Mouse (Mus musculus): ENCODE data around the gene Tcf20. TPM values are rescaled to one million over a fixed set of nuclear protein-coding genes. Genes with fewer than 3 reads are reported as not detected.

Tcf20 gene
- polyA plus RNA-seq, 1 experiment from 2014 or later: 4.0 TPM

DNA sequence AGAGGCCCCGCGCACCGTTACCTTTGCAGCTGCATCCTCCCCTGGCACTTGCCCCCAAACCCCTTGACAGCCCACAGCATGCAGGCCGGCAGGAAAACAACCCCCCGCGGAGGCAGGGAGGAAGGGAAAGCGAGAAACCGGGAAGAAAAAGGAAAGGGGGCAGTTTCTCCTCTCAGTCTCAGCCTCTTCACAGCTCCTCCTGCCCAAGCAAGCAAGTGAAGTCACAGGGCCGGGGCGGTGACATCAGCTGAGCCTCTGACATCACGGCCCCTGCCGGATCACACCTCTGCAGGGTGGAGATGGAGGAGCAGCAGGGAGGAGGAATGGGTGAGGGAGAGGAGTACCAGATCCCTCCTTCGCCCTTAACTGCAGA, 75.7 kb downstream of the Tcf20 start:
- ATAC-seq (replicated peaks; ENCODE audit: extremely low read depth, insufficient read depth, low FRiP score): no peak; the same call in 1 of the 2 replicates
- H3K4me1 ChIP-seq (ENCODE audit: control insufficient read depth, insufficient read depth, low read length): peaks cover 12% of the 10 kb centered on the region
- H3K9ac ChIP-seq (ENCODE audit: low read length): peak overlapping the region; percentile 58
- H3K27ac ChIP-seq (ENCODE audit: low read length): no peak overlapping the region
- H3K27me3 ChIP-seq (ENCODE audit: control insufficient read depth, insufficient read depth, low read length): peaks cover 27% of the 10 kb centered on the region
- WGBS: 3% methylated on average over 13 of the region's 13 CpGs
- H3K36me3 ChIP-seq (ENCODE audit: control insufficient read depth, insufficient read depth): no peaks in the 10 kb centered on the region
- peak overlapping the region; percentile 65 for H3K4me2 ChIP-seq (ENCODE audit: low read depth, low read length)
- H3K4me3 ChIP-seq (ENCODE audit: low read length): peak overlapping the region; percentile 38
- H3K9me3 ChIP-seq (replicated peaks; ENCODE audit: control insufficient read depth, low read length): no peaks in the 10 kb centered on the region

DNA sequence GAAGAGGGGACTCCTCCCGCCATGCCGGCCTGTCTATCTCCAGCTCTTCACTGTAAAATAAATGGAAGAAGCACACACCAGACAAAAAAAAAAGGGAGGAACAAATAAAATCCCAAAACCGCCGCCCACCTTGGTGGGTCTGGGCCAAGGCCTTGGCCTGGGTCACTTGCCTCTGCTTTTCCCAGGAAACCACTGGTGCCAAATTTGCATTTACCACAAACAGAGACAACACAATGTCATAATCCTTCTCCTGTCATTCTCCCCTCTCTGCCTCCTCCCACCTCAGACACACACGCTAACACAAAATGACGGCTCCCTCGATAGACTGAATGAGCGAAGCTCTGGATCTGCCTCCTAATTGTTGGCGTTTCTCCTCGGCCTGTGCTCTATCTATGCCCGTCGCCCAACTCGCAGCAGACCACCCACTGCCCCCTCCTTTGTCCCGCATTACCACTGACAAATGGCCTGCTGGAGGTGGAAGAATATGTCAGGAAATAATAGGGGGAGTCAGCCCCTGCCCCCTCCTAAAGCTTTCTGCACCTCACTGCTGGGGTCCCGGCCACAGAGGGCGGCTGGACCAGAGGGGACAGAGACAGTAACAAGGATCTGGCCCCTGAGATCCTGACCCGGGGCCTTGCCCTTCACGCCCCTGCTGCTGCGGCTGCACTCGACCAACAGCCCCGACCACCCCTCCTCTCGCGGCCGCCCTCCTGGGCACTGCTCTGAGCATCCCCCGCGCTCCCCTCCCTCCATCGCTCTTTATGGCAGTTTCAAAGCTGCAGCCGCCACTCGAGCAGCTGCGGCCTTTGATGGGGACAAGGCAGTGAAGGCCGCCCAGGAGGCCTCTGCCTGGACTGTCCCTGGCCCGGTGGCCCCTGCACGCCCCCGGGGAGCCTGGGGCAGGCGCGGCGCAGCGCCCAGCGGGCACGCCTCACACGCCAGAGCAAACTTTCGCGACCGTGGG, 76.4 kb downstream of the Tcf20 start:
- 0 out of 2 replicates have a peak, but pooled peaks have one; percentile 31 for ATAC-seq (replicated peaks; ENCODE audit: extremely low read depth, insufficient read depth, low FRiP score)
- Histone ChIP-seq H3K4me2 (ENCODE audit: low read depth, low read length) (peak overlapping the region; percentile 65), H3K27me3 (ENCODE audit: control insufficient read depth, insufficient read depth, low read length) (peaks cover 27% of the 10 kb centered on the region), H3K27ac (ENCODE audit: low read length) (no peak overlapping the region), H3K9me3 (replicated peaks; ENCODE audit: control insufficient read depth, low read length) (no peaks in the 10 kb centered on the region), H3K4me1 (ENCODE audit: control insufficient read depth, insufficient read depth, low read length) (peaks cover 16% of the 10 kb centered on the region), H3K4me3 (ENCODE audit: low read length) (peak overlapping the region; percentile 38), H3K9ac (ENCODE audit: low read length) (peak overlapping the region; percentile 58), H3K36me3 (ENCODE audit: control insufficient read depth, insufficient read depth) (no peaks in the 10 kb centered on the region)
- WGBS: 26% methylated on average over 44 of the region's 44 CpGs

DNA sequence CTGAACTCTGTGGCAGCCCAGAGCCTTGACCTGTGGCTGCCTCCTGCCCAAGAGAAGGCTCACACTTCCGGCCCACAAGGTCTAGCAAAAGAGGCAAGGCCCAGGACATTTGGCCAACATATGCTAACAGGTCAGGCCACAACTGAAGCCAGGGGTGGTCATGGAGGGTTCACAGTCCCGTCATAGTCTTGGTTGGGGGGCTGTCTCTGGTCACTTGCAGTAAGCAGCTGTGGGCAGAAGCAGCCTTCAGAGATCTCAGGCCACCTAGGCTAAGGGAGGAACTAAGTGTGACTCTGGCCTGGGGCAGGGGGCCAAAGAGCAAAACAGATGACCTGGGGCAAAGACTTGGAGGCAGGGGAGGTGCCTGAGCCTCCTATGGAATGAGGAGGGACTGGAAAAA, 77.1 kb downstream of the Tcf20 start:
- Histone ChIP-seq H3K4me3 (ENCODE audit: low read length) (no peak overlapping the region), H3K27ac (ENCODE audit: low read length) (no peak overlapping the region), H3K4me2 (ENCODE audit: low read depth, low read length) (no peak overlapping the region), H3K27me3 (ENCODE audit: control insufficient read depth, insufficient read depth, low read length) (peaks cover 25% of the 10 kb centered on the region), H3K4me1 (ENCODE audit: control insufficient read depth, insufficient read depth, low read length) (peaks cover 21% of the 10 kb centered on the region), H3K9ac (ENCODE audit: low read length) (no peak overlapping the region), H3K9me3 (replicated peaks; ENCODE audit: control insufficient read depth, low read length) (no peaks in the 10 kb centered on the region), H3K36me3 (ENCODE audit: control insufficient read depth, insufficient read depth) (no peaks in the 10 kb centered on the region)
- 92% methylated on average over 2 of the region's 2 CpGs for WGBS
- ATAC-seq (replicated peaks; ENCODE audit: extremely low read depth, insufficient read depth, low FRiP score): no peak

DNA sequence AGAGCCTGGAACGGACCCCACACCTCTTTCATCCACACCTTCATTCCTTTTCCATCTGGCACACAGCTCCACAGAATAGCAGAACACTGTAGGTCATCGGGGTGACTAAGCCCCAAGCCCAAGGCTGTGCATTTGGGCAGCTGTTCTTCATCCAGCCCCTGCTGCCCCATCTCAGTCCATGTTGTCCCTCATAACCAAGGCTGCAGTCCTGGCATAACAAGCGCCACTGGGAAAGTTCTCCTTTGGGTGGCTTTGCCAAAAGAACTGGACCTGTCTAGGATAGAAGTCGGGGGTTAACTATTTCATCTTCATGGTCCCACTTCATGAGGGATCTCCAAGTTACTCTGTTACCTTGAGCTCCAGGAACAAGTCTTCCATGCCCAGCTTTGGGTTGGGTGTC, 77.9 kb downstream of the Tcf20 start:
- H3K4me1 ChIP-seq (ENCODE audit: control insufficient read depth, insufficient read depth, low read length): peaks cover 21% of the 10 kb centered on the region
- H3K27me3 ChIP-seq (ENCODE audit: control insufficient read depth, insufficient read depth, low read length): peaks cover 20% of the 10 kb centered on the region
- H3K9me3 ChIP-seq (replicated peaks; ENCODE audit: control insufficient read depth, low read length): no peaks in the 10 kb centered on the region
- H3K4me2 ChIP-seq (ENCODE audit: low read depth, low read length): no peak overlapping the region
- no peak overlapping the region for H3K27ac ChIP-seq (ENCODE audit: low read length)
- no peak for ATAC-seq (replicated peaks; ENCODE audit: extremely low read depth, insufficient read depth, low FRiP score)
- H3K9ac ChIP-seq (ENCODE audit: low read length): no peak overlapping the region
- WGBS: 88% methylated on average over 4 of the region's 4 CpGs
- H3K36me3 ChIP-seq (ENCODE audit: control insufficient read depth, insufficient read depth): no peaks in the 10 kb centered on the region
- H3K4me3 ChIP-seq (ENCODE audit: low read length): no peak overlapping the region

DNA sequence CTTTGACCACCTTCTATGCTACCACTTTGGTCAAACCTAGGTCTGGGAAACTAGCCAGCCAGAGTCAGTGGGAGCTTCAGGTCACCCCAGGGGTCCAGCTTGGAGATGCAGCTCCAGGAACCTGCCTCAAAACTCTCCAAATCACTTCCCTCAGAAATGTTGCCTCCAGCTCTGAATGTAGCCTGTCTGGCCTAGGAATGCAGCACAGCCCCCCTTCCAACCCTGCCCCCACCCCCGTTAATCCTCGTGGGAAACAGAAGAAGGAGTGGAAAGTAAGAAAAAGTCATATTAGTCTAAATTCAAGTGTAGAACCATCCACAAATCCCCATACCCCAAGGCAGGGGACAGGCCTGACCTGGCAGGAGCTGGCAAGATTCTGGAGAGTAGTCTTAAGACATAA, 79.2 kb downstream of the Tcf20 start:
- peaks cover 18% of the 10 kb centered on the region for H3K27me3 ChIP-seq (ENCODE audit: control insufficient read depth, insufficient read depth, low read length)
- H3K4me1 ChIP-seq (ENCODE audit: control insufficient read depth, insufficient read depth, low read length): peaks cover 21% of the 10 kb centered on the region
- no peaks in the 10 kb centered on the region for H3K9me3 ChIP-seq (replicated peaks; ENCODE audit: control insufficient read depth, low read length)
- H3K4me3 ChIP-seq (ENCODE audit: low read length): no peak overlapping the region
- ATAC-seq (replicated peaks; ENCODE audit: extremely low read depth, insufficient read depth, low FRiP score): no peak
- no peak overlapping the region for H3K4me2 ChIP-seq (ENCODE audit: low read depth, low read length)
- 38% methylated on average over 2 of the region's 2 CpGs for WGBS
- H3K27ac ChIP-seq (ENCODE audit: low read length): no peak overlapping the region
- no peaks in the 10 kb centered on the region for H3K36me3 ChIP-seq (ENCODE audit: control insufficient read depth, insufficient read depth)
- no peak overlapping the region for H3K9ac ChIP-seq (ENCODE audit: low read length)

DNA sequence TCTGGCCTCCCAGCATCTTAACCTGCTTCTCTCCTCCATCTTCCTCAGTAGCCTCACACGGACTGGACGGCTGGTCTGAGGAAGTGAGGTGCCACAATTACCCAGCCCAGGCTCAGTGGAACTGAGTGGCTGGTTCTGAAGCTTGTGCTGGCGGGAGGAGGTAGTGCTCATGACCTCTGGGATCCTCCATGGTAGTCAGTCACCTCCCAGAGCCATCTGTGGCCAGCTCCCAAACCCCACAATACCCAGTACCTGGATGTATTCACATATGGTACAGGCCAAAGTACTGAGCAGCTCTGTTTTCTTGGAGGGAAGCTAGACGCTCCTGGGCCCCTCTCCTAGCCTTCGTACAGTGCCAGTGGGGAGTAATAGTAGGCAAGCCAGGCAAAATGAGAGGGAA, 80.4 kb downstream of the Tcf20 start:
- Histone ChIP-seq H3K9ac (ENCODE audit: low read length) (no peak overlapping the region), H3K4me3 (ENCODE audit: low read length) (no peak overlapping the region), H3K27ac (ENCODE audit: low read length) (no peak overlapping the region), H3K4me1 (ENCODE audit: control insufficient read depth, insufficient read depth, low read length) (peaks cover 21% of the 10 kb centered on the region), H3K9me3 (replicated peaks; ENCODE audit: control insufficient read depth, low read length) (no peaks in the 10 kb centered on the region), H3K4me2 (ENCODE audit: low read depth, low read length) (no peak overlapping the region), H3K36me3 (ENCODE audit: control insufficient read depth, insufficient read depth) (no peaks in the 10 kb centered on the region), H3K27me3 (ENCODE audit: control insufficient read depth, insufficient read depth, low read length) (peaks cover 10% of the 10 kb centered on the region)
- ATAC-seq (replicated peaks; ENCODE audit: extremely low read depth, insufficient read depth, low FRiP score): no peak
- 84% methylated on average over 5 of the region's 5 CpGs for WGBS

DNA sequence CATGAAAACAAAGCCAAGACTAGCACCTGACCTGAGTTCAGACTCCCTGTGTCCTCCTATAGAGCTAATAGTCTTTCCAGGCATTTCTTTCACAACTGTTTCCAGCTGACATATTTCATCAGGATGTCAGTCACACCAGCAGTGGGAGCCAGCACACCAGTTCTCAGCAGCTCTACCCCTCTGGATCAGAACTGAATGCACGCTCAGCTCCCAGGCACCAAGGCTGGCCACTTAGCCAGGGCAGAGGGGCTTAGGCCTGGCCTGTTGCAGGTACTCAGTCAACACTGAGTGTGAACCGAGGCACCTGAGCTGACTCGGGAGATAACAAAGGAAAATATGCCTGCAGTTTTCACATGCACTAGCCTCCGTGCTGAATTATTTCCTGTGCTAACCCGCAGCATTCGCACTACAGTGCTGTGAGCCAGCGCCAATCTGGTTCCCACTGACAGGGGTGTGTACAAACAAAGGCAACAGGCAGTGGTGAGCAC, 81.1 kb downstream of the Tcf20 start:
- H3K27ac ChIP-seq (ENCODE audit: low read length): no peak overlapping the region
- 31% methylated on average over 7 of the region's 7 CpGs for WGBS

DNA sequence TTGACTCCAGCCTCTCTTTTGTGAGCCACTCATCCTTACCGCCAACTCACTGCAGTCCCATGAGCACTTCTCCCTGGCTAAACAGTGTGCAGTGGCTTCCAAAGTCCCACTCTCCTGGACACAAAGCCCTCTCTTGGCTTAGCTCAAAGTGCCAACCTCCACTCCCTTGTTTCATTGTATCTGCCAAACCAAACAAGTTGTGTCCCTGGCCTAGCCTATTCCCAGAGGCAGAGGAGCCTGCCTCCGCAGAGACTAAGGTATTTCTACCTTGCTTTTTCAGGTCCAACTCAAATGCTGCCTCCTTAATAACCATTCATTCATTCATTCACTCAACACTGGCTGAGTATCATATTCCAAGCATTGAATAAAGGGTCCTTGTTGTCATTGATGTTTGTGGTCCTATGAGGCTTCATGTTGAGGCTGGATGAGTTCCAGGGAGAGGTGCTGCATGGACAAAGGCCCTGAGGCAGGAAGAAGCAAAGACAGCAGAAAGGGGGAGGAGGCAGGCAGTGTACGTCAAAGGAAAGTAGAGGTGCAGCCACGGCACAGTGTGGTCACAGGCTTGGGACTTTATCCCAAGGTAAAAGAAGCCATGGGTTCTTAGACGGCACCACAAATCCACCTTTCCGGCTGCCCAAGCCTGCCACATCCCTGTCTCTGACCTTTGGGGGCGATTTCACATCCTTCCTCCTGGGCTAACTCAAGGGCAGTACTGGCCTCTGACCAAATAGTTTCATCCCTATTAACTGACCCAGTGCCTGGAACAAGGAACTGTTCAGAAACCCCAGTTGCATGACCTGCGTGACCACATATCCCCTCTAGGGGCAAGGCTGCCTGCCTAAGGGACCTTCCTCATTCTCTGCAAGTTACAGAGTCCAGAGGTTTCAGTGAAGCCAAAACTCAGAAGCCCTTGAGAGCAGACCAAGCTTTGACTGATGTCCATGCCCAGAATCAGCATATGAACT, 82.0 kb downstream of the Tcf20 start:
- H3K4me1 ChIP-seq (ENCODE audit: control insufficient read depth, insufficient read depth, low read length): peaks cover 23% of the 10 kb centered on the region
- no peak overlapping the region for H3K27ac ChIP-seq (ENCODE audit: low read length)
- H3K4me3 ChIP-seq (ENCODE audit: low read length): no peak overlapping the region
- H3K4me2 ChIP-seq (ENCODE audit: low read depth, low read length): no peak overlapping the region
- ATAC-seq (replicated peaks; ENCODE audit: extremely low read depth, insufficient read depth, low FRiP score): no peak
- no peaks in the 10 kb centered on the region for H3K9me3 ChIP-seq (replicated peaks; ENCODE audit: control insufficient read depth, low read length)
- H3K9ac ChIP-seq (ENCODE audit: low read length): no peak overlapping the region
- H3K27me3 ChIP-seq (ENCODE audit: control insufficient read depth, insufficient read depth, low read length): 0 out of 2 replicates have a peak, but pooled peaks cover 4% of the 10 kb centered on the region
- 74% methylated on average over 8 of the region's 8 CpGs for WGBS
- H3K36me3 ChIP-seq (ENCODE audit: control insufficient read depth, insufficient read depth): no peaks in the 10 kb centered on the region

More for the DNA sequence above, 81.1 kb downstream of the Tcf20 start:
- Histone ChIP-seq H3K36me3 (ENCODE audit: control insufficient read depth, insufficient read depth) (no peaks in the 10 kb centered on the region), H3K4me3 (ENCODE audit: low read length) (no peak overlapping the region), H3K4me1 (ENCODE audit: control insufficient read depth, insufficient read depth, low read length) (peaks cover 18% of the 10 kb centered on the region), H3K9ac (ENCODE audit: low read length) (no peak overlapping the region), H3K27me3 (ENCODE audit: control insufficient read depth, insufficient read depth, low read length) (peaks cover 9% of the 10 kb centered on the region; the same call in 1 of the 2 replicates), H3K4me2 (ENCODE audit: low read depth, low read length) (no peak overlapping the region), H3K9me3 (replicated peaks; ENCODE audit: control insufficient read depth, low read length) (no peaks in the 10 kb centered on the region)
- peak; percentile 38 for ATAC-seq (replicated peaks; ENCODE audit: extremely low read depth, insufficient read depth, low FRiP score)
